ENCODE assay signal across 10 mouse cellular contexts in genomic region chr19:59459811-59460241, GRCm38 (mm10). TPM values are rescaled to one million over a fixed set of nuclear protein-coding genes. Genes with fewer than 3 reads are reported as not detected.
DNase-seq lines count a peak whose midpoint lies in the region; ATAC-seq lines count a peak whose summit lies in the region.
"Had no signal": no experiment of that assay in that cellular context is flagged by ENCODE, and none has a peak within 500 bp of the region (broad histone marks: within the 10 kb centered on the region; RNA-seq: fewer than 3 reads in every experiment).

No protein-coding gene starts in this region.

- no peaks in the 10 kb centered on the region for H3K9me3 ChIP-seq in hindbrain, embryonic 14.5 days (ENCODE audit: control insufficient read depth, low read length)
- no peaks in the 10 kb centered on the region for H3K9me3 ChIP-seq in midbrain, embryonic 11.5 days (ENCODE audit: control insufficient read depth, low read length)

- no peaks in the 10 kb centered on the region for H3K36me3 ChIP-seq in hindbrain, embryonic 14.5 days (replicated peaks; ENCODE audit: control insufficient read depth, insufficient read depth)
- H3K36me3 ChIP-seq in midbrain, embryonic 11.5 days (ENCODE audit: control insufficient read depth, insufficient read depth, low read length): no peaks in the 10 kb centered on the region

- under 1% methylated on average over 19 of the region's 19 CpGs for WGBS in hindbrain, embryonic 14.5 days
- WGBS in midbrain, embryonic 11.5 days: 0% methylated on average over 19 of the region's 19 CpGs

- H3K9ac ChIP-seq in hindbrain, embryonic 14.5 days: no peak overlapping the region
- peak overlapping the region; percentile 58 for H3K9ac ChIP-seq in midbrain, embryonic 11.5 days (ENCODE audit: low read length)

- peak overlapping the region; percentile 35 for H3K4me2 ChIP-seq in hindbrain, embryonic 14.5 days (replicated peaks)
- peak overlapping the region; percentile 37 for H3K4me2 ChIP-seq in midbrain, embryonic 11.5 days

- H3K27me3 ChIP-seq in hindbrain, embryonic 14.5 days (ENCODE audit: control insufficient read depth, insufficient read depth, low read length): peaks cover 90% of the 10 kb centered on the region
- H3K27me3 ChIP-seq in midbrain, embryonic 11.5 days (ENCODE audit: control insufficient read depth, insufficient read depth, low read length): peaks cover 89% of the 10 kb centered on the region
- H3K27me3 ChIP-seq: Patski had no signal

- peaks cover 11% of the 10 kb centered on the region; the same call in 1 of the 2 replicates for H3K4me1 ChIP-seq in hindbrain, embryonic 14.5 days (replicated peaks; ENCODE audit: control insufficient read depth, insufficient read depth, low read length)
- H3K4me1 ChIP-seq in midbrain, embryonic 11.5 days (ENCODE audit: control insufficient read depth, insufficient read depth, low read length): 0 out of 2 replicates have a peak, but pooled peaks cover 2% of the 10 kb centered on the region

- H3K27ac ChIP-seq in hindbrain, embryonic 14.5 days: no peak overlapping the region
- peak overlapping the region; percentile 20 for H3K27ac ChIP-seq in midbrain, embryonic 11.5 days (ENCODE audit: low read depth, low read length)

- peak; percentile 17 for DNase-seq in layer of hippocampus, adult 11-12 months (ENCODE audit: low spot score)
- DNase-seq in layer of hippocampus, adult 18-20 months (ENCODE audit: low spot score in 2 of 2): no peak
- peak; percentile 54 for DNase-seq in embryo, embryonic 11 days
- DNase-seq in hindbrain, embryonic 14.5 days (ENCODE audit: low spot score): no peak
- DNase-seq in midbrain, embryonic 11.5 days (ENCODE audit: low spot score, missing footprints): peak; percentile 97
- no peak for DNase-seq in left cerebral cortex, adult 8-10 months (ENCODE audit: low spot score in 2 of 2)
- DNase-seq in left cerebral cortex, postnatal 36 days (ENCODE audit: low spot score in 2 of 2): no peak

- no peak for ATAC-seq in hindbrain, embryonic 14.5 days (ENCODE audit: low FRiP score)
- ATAC-seq in midbrain, embryonic 11.5 days (ENCODE audit: low FRiP score): no peak
- no peak for ATAC-seq in erythroblast, adult 5-6 weeks (replicated peaks; ENCODE audit: low FRiP score, poor library complexity, severe bottlenecking)
- ATAC-seq: Patski had no signal

- peak overlapping the region; percentile 25 for H3K4me3 ChIP-seq in hindbrain, embryonic 14.5 days (replicated peaks; ENCODE audit: low read length)
- H3K4me3 ChIP-seq in midbrain, embryonic 11.5 days (ENCODE audit: low read depth, low read length): peak overlapping the region; percentile 36

- intact Hi-C loops in left cerebral cortex, postnatal 36 days (cut with DNase I): loop anchor here (2.0 to 10.0 kb wide), 4 partner anchors 68 to 483 kb away; partner anchors contain the start of gene Rab11fip2

RNA-seq across cellular contexts. Expression of gene Emx2, which starts 1.7 kb away (rescaled TPM):
- total RNA-seq in layer of hippocampus, adult 18-20 months (2021): 10 to 100 TPM; 29.4 to 31.3 TPM
- polyA plus RNA-seq in hindbrain, embryonic 14.5 days (2014; fragmentation: Nextera tagmentation; extraction: Ambion mirVana): 0.26 TPM in 1 of 2 replicates, not detected in the other
- polyA plus RNA-seq in midbrain, embryonic 11.5 days (2014; fragmentation: Nextera tagmentation; extraction: Ambion mirVana): 12.1 and 12.2 TPM in 2 replicates
- total RNA-seq in left cerebral cortex, adult 8-10 months (2022): 10 to 100 TPM in 3 of 4 experiments, 1 to 10 TPM in 1; 9.1 to 13.3 (median 11.3) TPM
- total RNA-seq in left cerebral cortex, postnatal 36 days (2021): 10 to 100 TPM; 12.5 to 21.3 TPM
- total RNA-seq in erythroblast, adult 5-6 weeks (2015; ENCODE audit: low replicate concordance): not detected in 2 replicates
- total RNA-seq in erythroblast, adult 5-6 weeks (2017; ENCODE audit: low replicate concordance): 0.77 TPM in 1 of 2 replicates, not detected in the other
- total RNA-seq: liver, adult 2 months had no signal
- polyA plus RNA-seq: liver, adult 2 months had no signal

Comparison
In these comparisons a context has a peak if more than half of its experiments do, and no peak if none do; other contexts are left out.
1. DNase-seq: peak in layer of hippocampus, adult 11-12 months (single experiment), embryo, embryonic 11 days (single experiment) and midbrain, embryonic 11.5 days (single experiment); none in layer of hippocampus, adult 18-20 months (0 of 2), hindbrain, embryonic 14.5 days (single experiment), left cerebral cortex, adult 8-10 months (0 of 2) and left cerebral cortex, postnatal 36 days (0 of 2).
2. RNA of gene Emx2, which starts 1.7 kb away (total RNA-seq): 29.4 to 31.3 TPM in layer of hippocampus, adult 18-20 months, 12.5 to 21.3 TPM in left cerebral cortex, postnatal 36 days and 9.1 to 13.3 TPM in left cerebral cortex, adult 8-10 months; 0.77 TPM in erythroblast, adult 5-6 weeks; every median in the first group is over 4 times any median in the second.